Mouse (Mus musculus): ENCODE data around the gene Pola1.

The Pola1 gene

GRCm38 (mm10) chrX:93631657-93632449, at the start of gene Pola1:
TSS of gene Pola1 (minus strand) at chrX:93632155.
- in situ Hi-C loops (cut with MboI) = no loop called here

DNA sequence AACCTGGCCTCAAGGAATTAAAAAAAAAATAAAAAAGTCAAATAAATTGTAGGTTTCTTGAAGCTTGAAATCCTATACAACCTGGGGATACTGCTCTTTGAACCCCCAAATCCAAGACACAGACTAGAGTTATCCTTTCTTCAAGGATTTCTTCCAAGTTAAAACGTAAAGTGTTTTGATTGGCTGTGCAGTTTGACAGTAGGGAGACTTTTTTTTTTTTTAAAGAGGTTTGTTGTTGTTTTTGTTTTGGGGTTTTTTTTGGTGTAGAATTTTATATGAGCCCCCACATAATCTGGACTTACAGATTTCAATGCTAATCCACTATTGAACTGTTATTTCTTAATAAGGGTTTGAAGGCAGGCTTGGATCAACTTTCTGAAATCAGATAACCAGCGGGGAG, 44.3 kb upstream of the Pola1 start:
- in situ Hi-C loops (cut with MboI) = no loop called here

DNA sequence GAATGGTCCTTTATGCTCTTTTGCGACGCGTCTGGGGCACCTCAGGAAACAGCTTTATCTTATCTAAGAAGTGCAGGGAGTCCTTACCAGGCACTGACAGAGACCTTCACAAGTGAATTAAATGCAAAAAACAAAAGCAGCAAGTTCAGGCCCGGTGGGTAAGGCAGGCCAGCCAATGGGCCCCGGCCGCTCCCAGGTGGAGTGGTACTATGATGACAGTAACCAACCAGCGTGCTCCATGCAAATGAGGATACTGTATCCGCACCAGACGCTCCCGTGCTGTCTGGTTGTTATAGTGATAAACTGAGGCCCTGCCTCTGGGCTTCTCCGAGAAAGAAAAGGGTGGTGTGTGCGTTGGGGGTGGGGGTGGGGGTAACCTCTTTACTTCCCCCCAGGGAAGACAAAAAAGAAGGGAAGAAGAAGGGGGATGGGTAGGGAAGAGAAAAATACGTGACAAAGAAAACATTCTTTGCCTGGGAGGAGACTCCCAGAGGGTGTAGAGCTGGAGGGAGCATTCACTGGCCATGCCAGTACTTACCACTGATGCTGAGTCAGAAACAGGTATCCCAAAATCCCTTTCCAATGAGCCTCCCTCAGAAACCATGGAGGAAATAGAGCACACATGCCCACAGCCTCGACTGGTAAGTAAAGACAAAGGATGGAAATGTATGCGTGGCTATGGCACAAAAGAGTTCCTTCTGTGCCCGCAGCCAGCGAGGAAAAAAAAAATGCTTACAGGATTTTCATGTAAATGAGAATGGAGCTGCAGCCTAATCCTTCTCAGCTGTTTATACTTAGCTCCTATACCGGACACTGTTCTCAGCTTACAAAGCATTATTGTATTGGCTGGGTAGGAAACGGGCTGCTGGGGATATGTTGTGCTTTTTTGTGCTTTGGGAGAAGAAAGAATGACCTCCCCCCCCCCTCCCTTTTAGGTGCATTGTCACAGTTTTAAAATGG, 43.2 kb upstream of the Pola1 start:
- in situ Hi-C loops (cut with MboI) = no loop called here

- in situ Hi-C loops (cut with MboI) = no loop called here
These were observed 42.5 kb upstream of the Pola1 start for GRCm38 (mm10) chrX:93674432-93674831.

DNA sequence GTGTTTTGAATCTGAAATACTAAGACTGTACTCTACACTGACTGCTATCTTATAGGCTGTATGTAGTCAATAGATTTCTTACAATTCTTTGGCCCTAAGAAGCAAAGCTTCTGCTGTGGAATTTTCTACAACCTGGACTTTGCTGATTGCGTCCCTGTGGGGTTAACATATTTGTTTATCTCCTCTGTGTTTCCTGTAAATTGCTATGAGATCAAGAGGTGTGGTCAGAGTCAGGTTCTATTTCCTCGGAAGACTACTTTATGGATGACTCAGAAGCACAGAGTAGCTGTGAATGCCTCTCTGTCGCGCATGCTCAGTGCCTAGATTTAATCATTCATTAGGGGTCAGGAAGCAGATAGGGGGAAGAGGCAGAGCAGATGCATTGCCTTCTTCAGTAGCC, 32.8 kb upstream of the Pola1 start:
- in situ Hi-C loops (cut with MboI) = no loop called here

- in situ Hi-C loops (cut with MboI) = no loop called here
These were observed 32.1 kb upstream of the Pola1 start for GRCm38 (mm10) chrX:93663919-93664586.

GRCm38 (mm10) chrX:93655153-93655552, 23.2 kb upstream of the Pola1 start:
- in situ Hi-C loops (cut with MboI) = no loop called here

DNA sequence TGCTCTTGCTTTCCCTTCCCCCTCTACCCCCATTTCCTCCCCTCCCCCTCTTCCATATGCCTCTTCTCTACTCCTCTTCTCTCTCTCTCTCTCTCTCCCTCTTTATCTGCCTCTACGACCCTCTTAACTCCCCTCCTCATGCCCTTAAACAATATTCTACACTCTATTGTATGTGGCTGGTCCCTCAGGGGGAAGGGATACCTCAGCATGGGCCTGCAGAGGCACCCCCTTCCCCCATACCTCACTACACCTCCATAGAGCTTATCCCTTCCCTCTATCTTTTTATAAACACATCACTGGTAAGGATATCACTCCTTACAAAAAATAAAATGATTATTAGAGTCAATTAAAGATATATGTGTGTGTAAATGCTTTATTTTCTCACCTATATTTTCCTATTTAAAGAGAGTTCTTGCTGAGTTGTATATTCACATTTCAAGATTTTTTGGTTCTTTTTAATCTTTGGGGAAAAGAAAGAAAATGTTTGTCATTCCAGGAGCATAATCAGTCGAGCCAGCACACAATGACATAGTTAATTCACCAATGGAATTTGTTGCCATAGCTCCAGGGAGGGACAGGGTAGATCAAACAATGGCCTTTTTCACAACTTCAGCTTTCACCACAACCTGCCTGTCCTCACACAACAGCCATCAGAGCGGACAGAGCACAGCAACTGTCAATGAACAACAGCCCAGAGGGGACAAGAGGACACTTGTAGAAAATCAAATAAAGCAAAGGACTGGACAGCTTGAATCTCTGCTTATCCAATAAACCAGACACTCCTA, 22.5 kb upstream of the Pola1 start, which contains the start of gene Pcyt1b:
Gene Pcyt1b (plus strand): TSS at position 646 of the 785 bp plus-strand sequence.
- in situ Hi-C loops (cut with MboI) = no loop called here

DNA sequence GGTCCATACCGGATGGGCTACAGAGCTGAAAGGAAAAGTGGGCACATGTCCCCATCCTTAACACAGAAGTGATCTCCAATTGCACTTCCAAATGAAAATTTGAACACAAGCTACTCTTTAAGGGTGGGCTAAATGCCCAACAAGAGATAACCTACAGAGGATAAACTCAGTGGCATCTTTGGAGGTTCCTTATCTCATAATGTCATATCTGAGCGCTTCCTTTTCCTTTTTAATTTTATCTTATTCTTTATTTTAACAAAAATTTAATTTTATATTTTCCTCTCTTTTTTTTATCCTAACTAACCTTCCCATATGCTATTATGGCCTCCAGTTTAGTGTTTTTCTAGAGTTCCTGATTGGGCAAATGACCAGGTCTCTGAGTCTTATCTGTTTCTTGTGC, 18.8 kb upstream of the Pola1 start:
- in situ Hi-C loops (cut with MboI) = no loop called here

- in situ Hi-C loops (cut with MboI) = no loop called here
These were observed 12.1 kb upstream of the Pola1 start for GRCm38 (mm10) chrX:93644022-93644421.

DNA sequence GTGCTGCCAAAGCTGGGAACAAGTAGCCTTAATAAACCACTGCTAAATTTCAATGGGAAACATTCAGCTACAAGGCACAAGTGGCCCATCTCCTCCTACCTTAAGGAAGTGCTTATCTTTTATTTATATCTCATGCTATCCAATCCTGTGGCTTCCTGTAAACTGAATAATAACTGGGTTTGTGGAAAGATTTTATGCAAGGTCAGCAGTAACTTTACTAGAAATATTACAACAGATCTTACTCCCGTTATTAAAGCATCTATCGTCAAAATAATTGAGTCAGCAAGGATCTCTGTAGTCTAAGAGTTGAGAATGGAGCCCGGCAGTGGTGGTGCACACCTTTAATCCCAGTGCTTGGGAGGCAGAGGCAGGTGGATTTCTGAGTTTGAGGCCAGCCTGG, 11.6 kb upstream of the Pola1 start:
- in situ Hi-C loops (cut with MboI) = no loop called here

DNA sequence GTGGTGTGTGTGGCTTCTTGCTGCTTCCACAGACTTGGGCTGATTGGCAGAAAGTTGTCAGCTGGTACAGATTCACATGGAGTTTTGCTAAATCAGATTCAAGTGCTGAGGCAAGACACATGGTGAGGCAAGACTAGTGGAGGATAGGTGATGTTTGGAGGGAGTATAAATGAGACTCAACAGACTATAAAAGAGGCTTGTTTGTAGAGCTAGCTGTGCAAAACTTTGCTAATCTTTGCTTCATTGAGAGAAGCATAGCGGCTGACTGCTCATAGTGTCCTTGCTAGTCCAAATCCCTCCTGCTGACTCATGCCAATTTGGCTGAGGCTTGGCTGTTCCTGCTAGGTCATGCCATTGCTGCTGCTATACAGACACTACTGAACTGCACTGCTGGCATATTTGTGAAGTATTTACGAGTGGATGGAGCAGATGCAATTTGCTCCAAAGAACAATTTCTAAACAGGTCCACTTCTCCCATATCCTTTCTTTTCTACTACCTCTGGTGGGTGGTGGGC, 3.0 kb upstream of the Pola1 start:
- in situ Hi-C loops (cut with MboI) = no loop called here

DNA sequence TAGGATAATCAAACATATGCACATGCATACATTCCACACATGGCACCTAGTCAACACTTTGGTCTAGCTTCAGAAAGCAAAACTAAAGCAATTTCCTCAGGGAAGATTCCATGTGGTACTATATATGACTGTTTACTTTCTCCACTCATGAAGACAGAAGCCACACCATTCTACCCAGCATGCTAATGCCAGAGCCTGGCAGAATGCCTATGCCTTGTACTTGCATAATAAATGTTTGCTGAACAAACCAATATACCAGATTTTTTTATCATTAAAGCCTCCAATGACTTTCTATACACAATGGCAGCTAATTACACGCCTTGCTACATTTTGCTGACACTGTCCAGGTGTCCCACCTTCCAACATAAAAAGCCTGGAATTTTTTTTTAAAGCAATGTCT, 1.7 kb downstream of the Pola1 start:
- in situ Hi-C loops (cut with MboI) = no loop called here

GRCm38 (mm10) chrX:93602214-93602613, 29.7 kb downstream of the Pola1 start:
- in situ Hi-C loops (cut with MboI) = no loop called here

GRCm38 (mm10) chrX:93594283-93594682, 37.7 kb downstream of the Pola1 start:
- in situ Hi-C loops (cut with MboI) = no loop called here

- in situ Hi-C loops (cut with MboI) = no loop called here
These were observed 51.0 kb downstream of the Pola1 start for GRCm38 (mm10) chrX:93580931-93581330.

- in situ Hi-C loops (cut with MboI) = no loop called here
These were observed 74.8 kb downstream of the Pola1 start for GRCm38 (mm10) chrX:93557171-93557570.

DNA sequence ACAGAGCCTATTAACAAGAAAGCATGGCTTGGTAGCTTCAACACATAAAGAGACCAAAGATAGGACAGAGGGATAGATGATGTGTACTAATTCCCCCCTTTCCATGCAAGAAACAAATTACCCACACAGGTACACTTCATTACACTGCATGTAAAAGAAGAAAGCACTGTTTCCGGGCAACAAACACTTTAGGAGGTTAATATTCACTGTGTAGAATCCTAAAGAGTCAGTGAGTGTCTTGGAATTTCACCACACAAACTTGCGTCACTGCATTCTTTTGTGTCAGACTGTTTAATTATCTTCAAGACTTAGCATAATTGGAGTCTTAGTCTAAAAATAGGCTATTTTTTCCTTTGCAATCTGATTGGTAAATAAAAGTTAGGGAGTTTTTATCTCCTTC, 92.2 kb downstream of the Pola1 start:
- in situ Hi-C loops (cut with MboI) = no loop called here

- in situ Hi-C loops (cut with MboI) = no loop called here
These were observed 129.0 kb downstream of the Pola1 start for GRCm38 (mm10) chrX:93502865-93503353.

DNA sequence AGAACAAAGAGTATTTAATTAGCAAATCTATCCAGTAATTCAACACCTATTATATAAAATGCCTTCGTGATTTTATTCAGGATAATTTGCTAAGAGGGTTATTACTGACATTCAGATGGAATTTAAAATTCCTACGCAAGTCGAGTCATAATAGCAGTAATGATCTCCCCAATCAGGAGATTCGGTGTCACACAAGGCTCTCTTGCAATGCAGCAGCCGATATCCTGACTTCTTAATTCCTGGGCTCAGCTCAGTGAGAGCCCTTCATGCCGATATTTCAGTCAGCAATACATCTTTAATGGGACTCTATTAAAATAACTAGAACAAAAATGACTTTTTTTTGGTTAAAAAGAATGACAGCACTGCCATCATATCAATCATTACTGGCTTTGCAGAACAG, 134.4 kb downstream of the Pola1 start:
- in situ Hi-C loops (cut with MboI) = no loop called here

- in situ Hi-C loops (cut with MboI) = no loop called here
These were observed 166.2 kb downstream of the Pola1 start for GRCm38 (mm10) chrX:93465711-93466110.

Measured in mature B cell (primary cell).